Mouse (Mus musculus) hindbrain, embryonic 16.5 days (tissue): ENCODE results near the gene Zfyve28. TPM values are rescaled to one million over a fixed set of nuclear protein-coding genes. Genes with fewer than 3 reads are reported as not detected.

Experiments
- ATAC-seq: fragments of 200-750 bp; cut with Nextera tagmentation; 2 replicates; pipeline ENCODE4 v1.8.0; 2017; ENCODE audit warnings: moderate TSS enrichment, moderate library complexity
- H3K27ac ChIP-seq: fragments of 300-500 bp; sonication (generic); 2 replicates; pipeline ENCODE4 v1.5.1; 2014; ENCODE audit warnings: low read depth, mild to moderate bottlenecking, control low read depth, low read length, moderate library complexity
- H3K27me3 ChIP-seq: fragments of 300-500 bp; sonication (generic); replicated peaks from 2 replicates; pipeline ENCODE4 v1.6.1; 2014; ENCODE audit warnings: low read length; ENCODE audit not compliant: control insufficient read depth, insufficient read depth
- H3K36me3 ChIP-seq: fragments of 300-500 bp; sonication (generic); 2 replicates; pipeline ENCODE4 v1.6.1; 2014; ENCODE audit warnings: mild to moderate bottlenecking, low read length, moderate library complexity, mixed read lengths; ENCODE audit not compliant: control insufficient read depth, insufficient read depth
- H3K4me1 ChIP-seq: fragments of 300-500 bp; sonication (generic); 2 replicates; pipeline ENCODE4 v1.6.1; 2014; ENCODE audit warnings: low read depth, low read length; ENCODE audit not compliant: control insufficient read depth, insufficient read depth
- H3K4me2 ChIP-seq: fragments of 300-500 bp; sonication (generic); 2 replicates; pipeline ENCODE4 v1.6.1; 2014; ENCODE audit warnings: mild to moderate bottlenecking, low read length, control low read depth, moderate library complexity
- H3K4me3 ChIP-seq: fragments of 300-500 bp; sonication (generic); 2 replicates; pipeline ENCODE4 v1.5.1; 2014; ENCODE audit warnings: mild to moderate bottlenecking, low read length, control low read depth, moderate library complexity
- H3K9ac ChIP-seq: fragments of 300-500 bp; sonication (generic); 2 replicates; pipeline ENCODE4 v1.6.1; 2014; ENCODE audit warnings: low read depth, mild to moderate bottlenecking, control low read depth, low read length, moderate library complexity
- H3K9me3 ChIP-seq: fragments of 300-500 bp; sonication (generic); 2 replicates; pipeline ENCODE4 v1.6.1; 2014; ENCODE audit warnings: mild to moderate bottlenecking, low read length, moderate library complexity; ENCODE audit not compliant: control insufficient read depth
- WGBS: fragments of 180-500 bp; shearing (Covaris S2); extraction: QIAGEN DNeasy Blood & Tissue Kit; methylation state at CpG from one replicate; pipeline ENCODE4 v1.1.7; 2014; 5-methylcytosine and 5-hydroxymethylcytosine counted together
- polyA plus RNA-seq: library from polyadenylated mRNA; unstranded; fragments of >200 nt; fragmentation: Nextera tagmentation; extraction: Ambion mirVana; gene quantifications from 2 replicates; pipeline ENCODE4 v1.2.1, GENCODE M21; 2015

The Zfyve28 gene
- polyA plus RNA-seq, 1 experiment from 2014 or later: 4.6 TPM

DNA sequence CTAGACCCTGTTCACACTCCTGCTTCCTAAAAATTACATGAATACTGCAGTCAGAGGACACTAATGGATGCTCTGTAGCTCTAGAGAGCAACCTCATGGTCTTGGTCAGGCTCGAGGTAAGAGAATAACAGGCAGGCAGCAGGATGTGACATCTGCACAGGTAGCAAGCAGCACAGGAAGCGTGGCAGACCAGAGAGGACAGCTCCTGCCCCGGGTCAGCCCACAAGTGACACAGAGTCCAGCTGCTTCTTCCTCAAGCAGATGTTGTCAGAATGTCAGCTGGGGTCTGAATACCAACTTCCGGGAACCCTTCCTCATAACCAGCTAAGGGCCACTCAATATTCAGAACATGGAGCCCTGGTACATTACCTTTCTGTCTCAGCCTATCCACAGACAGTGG lies 39.1 kb downstream of the Zfyve28 start:
- Histone ChIP-seq H3K4me3 (no peak overlapping the region), H3K9ac (no peak overlapping the region), H3K9me3 (no peaks in the 10 kb centered on the region), H3K27ac (no peak overlapping the region), H3K27me3 (no peaks in the 10 kb centered on the region), H3K4me1 (peaks cover 24% of the 10 kb centered on the region), H3K36me3 (no peaks in the 10 kb centered on the region), H3K4me2 (no peak overlapping the region)
- WGBS: 88% methylated on average over 4 of the region's 4 CpGs
- ATAC-seq: no peak

- Histone ChIP-seq H3K27ac (no peak overlapping the region), H3K4me1 (peaks cover 24% of the 10 kb centered on the region), H3K4me3 (no peak overlapping the region), H3K9ac (no peak overlapping the region), H3K36me3 (no peaks in the 10 kb centered on the region), H3K4me2 (no peak overlapping the region), H3K27me3 (no peaks in the 10 kb centered on the region), H3K9me3 (no peaks in the 10 kb centered on the region)
- no peak for ATAC-seq
- WGBS: 93% methylated on average over 3 of the region's 3 CpGs
These were observed 41.8 kb downstream of the Zfyve28 start for GRCm38 (mm10) chr5:34246443-34246842.

GRCm38 (mm10) chr5:34243062-34243461 lies 45.2 kb downstream of the Zfyve28 start:
- WGBS: 82% methylated on average over 5 of the region's 5 CpGs
- Histone ChIP-seq H3K4me3 (no peak overlapping the region), H3K4me1 (peaks cover 12% of the 10 kb centered on the region), H3K36me3 (no peaks in the 10 kb centered on the region), H3K9me3 (no peaks in the 10 kb centered on the region), H3K27me3 (no peaks in the 10 kb centered on the region), H3K4me2 (no peak overlapping the region), H3K9ac (no peak overlapping the region), H3K27ac (no peak overlapping the region)
- 0 out of 2 replicates have a peak, but pooled peaks have one; percentile 17 for ATAC-seq

DNA sequence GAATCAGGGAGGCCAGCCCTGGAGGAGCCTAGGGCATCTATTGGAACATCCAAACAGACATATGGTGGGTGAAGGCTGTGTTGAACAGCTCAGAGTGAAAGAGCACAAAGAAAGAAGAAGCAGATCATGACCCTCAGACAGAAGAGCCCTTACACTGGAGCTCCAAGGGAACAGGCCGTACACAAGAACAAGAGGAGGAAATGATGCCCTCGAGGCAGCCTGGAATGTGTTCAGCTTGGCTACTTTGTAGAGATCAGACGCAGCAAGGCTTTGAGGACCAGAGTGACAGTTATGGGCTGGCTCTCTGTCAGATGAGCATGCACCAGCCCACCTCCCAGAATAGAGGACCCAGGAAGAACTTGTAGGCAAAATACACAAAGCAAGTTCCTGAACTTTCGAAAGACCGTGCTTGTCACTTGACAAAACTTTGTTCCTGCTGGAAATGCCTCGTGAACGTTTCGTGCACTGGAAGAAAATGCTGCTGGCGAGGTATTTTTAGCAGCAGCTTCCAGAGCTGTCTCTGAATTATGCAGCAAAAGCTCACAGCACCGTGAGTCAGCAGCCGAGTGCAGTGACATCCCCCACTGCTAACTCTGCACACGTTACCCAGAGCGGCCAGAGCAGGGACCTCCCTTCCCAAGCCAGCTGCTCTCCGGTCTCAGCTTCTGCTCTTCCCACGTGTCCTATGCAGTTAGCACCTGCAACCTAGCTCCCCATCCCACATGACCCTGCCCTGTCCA lies 45.9 kb downstream of the Zfyve28 start:
- Histone ChIP-seq H3K9ac (no peak overlapping the region), H3K27me3 (no peaks in the 10 kb centered on the region), H3K9me3 (no peaks in the 10 kb centered on the region), H3K4me3 (no peak overlapping the region), H3K4me1 (peaks cover 12% of the 10 kb centered on the region), H3K4me2 (0 out of 2 replicates have a peak overlapping the region, but pooled peaks have one; percentile 7), H3K36me3 (no peaks in the 10 kb centered on the region), H3K27ac (no peak overlapping the region)
- 38% methylated on average over 15 of the region's 15 CpGs for WGBS
- peak; percentile 83 for ATAC-seq

- Histone ChIP-seq H3K36me3 (no peaks in the 10 kb centered on the region), H3K27ac (no peak overlapping the region), H3K9me3 (no peaks in the 10 kb centered on the region), H3K4me3 (no peak overlapping the region), H3K27me3 (no peaks in the 10 kb centered on the region), H3K9ac (no peak overlapping the region), H3K4me2 (no peak overlapping the region), H3K4me1 (peaks cover 12% of the 10 kb centered on the region)
- WGBS: 95% methylated on average over 6 of the region's 6 CpGs
- ATAC-seq: no peak
These were observed 49.8 kb downstream of the Zfyve28 start for GRCm38 (mm10) chr5:34238444-34238843.

DNA sequence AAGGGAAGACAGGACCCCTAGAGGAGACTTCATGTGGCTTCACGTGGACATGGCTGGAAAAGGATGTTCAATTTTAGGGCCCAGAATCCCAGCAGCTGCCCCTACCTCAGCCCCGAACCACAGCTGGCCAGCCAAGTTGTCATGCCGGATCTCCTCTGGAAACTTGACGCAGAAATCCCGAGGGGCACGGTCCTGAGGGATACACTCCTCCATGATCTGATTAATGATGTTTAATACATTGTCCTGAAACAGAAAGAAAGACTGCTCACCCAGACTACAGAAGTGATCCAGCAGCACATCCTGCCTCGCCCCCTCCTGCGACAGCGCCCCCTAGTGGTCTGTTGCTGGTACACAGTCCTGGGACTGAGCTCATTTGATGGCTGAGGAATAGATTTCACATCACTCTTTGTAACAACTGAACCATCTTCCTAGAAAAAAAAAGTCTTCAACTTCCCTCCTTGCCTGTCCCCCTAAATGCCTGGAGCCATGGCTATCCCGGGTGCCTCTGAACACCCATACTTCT lies 52.3 kb downstream of the Zfyve28 start:
- Histone ChIP-seq H3K9me3 (no peaks in the 10 kb centered on the region), H3K27me3 (no peaks in the 10 kb centered on the region), H3K4me3 (no peak overlapping the region), H3K4me1 (no peaks in the 10 kb centered on the region), H3K9ac (no peak overlapping the region), H3K4me2 (no peak overlapping the region), H3K36me3 (no peaks in the 10 kb centered on the region), H3K27ac (no peak overlapping the region)
- no peak for ATAC-seq
- 46% methylated on average over 10 of the region's 10 CpGs for WGBS

DNA sequence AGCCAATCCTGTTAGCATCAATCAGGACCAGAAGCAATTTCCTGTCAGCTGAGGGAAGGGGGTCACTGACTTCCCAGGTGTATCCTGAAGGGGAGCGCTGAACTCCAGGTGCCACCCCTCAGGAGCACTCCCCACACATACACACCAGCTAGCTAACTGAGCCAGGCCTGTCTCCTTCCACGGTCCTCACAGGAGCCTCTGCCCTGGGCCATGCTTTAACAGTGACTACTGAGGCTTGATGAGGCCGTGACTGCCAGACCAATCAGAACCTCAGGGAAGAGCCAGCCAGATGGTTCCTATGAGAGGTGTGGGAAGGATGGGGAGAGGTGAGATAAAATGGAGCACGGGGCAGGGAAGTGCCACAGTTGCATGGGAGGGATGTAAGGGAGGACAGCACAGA lies 53.2 kb downstream of the Zfyve28 start:
- Histone ChIP-seq H3K36me3 (no peaks in the 10 kb centered on the region), H3K27ac (no peak overlapping the region), H3K27me3 (no peaks in the 10 kb centered on the region), H3K4me2 (no peak overlapping the region), H3K4me1 (no peaks in the 10 kb centered on the region), H3K9me3 (no peaks in the 10 kb centered on the region), H3K9ac (no peak overlapping the region), H3K4me3 (no peak overlapping the region)
- WGBS: 66% methylated on average over 4 of the region's 4 CpGs
- ATAC-seq: no peak

- H3K4me1 ChIP-seq: no peaks in the 10 kb centered on the region
- no peak overlapping the region for H3K4me3 ChIP-seq
- no peak overlapping the region for H3K9ac ChIP-seq
- WGBS: 89% methylated on average over 6 of the region's 6 CpGs
- no peak for ATAC-seq
- no peaks in the 10 kb centered on the region for H3K9me3 ChIP-seq
- no peak overlapping the region for H3K4me2 ChIP-seq
- H3K36me3 ChIP-seq: no peaks in the 10 kb centered on the region
- H3K27me3 ChIP-seq: no peaks in the 10 kb centered on the region
- H3K27ac ChIP-seq: no peak overlapping the region
These were observed 55.1 kb downstream of the Zfyve28 start for GRCm38 (mm10) chr5:34233221-34233515.

DNA sequence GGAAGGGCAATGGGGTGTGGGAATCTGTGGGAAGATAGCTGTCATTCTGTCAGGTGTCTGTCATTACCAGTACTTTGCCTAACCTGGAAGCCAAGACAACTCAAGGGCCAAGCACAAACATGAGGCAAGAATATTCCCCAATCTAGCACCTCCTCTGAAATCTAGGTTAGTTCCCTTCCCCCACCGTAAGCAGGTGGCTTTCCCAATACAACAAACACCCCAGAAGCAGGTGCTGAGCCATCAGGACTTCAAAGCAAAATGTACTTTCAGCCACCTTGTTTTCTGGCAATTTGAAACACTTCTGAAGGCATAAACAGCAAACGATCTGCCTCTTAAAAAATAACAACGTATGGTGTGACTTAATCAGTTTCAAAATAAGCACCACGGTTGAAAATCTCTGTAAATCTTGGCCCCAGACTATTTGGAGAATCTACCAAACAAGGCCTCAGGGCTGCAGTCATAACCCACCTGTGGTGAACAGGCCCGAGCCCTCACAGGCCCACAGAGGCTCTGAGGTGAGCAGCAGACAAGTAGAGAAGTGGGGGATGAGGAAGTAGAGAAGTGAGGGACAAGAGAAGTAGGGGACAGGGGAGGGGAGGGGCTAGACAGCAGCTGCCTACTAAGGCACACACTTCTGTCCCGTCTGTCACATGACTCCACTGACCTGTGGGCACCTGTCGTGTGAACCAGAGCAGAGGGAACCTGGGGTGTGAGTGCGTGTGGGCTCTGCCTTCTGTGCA lies 55.6 kb downstream of the Zfyve28 start:
- Histone ChIP-seq H3K27ac (no peak overlapping the region), H3K9me3 (no peaks in the 10 kb centered on the region), H3K4me1 (no peaks in the 10 kb centered on the region), H3K27me3 (no peaks in the 10 kb centered on the region), H3K36me3 (no peaks in the 10 kb centered on the region), H3K9ac (no peak overlapping the region), H3K4me3 (no peak overlapping the region), H3K4me2 (no peak overlapping the region)
- 76% methylated on average over 8 of the region's 8 CpGs for WGBS
- no peak for ATAC-seq
